Mouse (Mus musculus): Measurements from ENCODE around the gene Arsk. TPM values are rescaled to one million over a fixed set of nuclear protein-coding genes. Genes with fewer than 3 reads are reported as not detected.

The Arsk gene
- total RNA-seq, 2 experiments from 2014 or later: 13.4 to 14.7 TPM

DNA sequence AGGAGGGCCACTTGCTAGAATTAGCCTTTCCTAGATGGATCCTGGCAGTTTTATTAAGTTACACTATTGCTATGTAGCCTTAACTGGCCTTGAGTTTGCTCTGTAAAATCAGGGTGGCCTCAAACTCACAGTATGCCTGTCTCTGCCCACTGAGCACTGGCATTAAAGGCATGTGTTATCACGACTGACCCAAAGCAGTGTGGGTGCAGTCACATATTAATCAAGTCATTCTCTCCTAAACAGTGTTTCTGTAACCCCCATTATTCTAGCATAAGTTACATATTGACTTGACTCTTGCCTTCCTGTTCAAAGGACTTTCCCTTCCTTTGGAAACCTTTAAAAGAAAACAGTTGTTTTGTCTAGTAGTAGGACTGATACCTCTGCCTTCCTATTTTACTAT is 56.0 kb downstream of the Arsk start:
- no peak for ATAC-seq (replicated peaks; ENCODE audit: poor library complexity)

DNA sequence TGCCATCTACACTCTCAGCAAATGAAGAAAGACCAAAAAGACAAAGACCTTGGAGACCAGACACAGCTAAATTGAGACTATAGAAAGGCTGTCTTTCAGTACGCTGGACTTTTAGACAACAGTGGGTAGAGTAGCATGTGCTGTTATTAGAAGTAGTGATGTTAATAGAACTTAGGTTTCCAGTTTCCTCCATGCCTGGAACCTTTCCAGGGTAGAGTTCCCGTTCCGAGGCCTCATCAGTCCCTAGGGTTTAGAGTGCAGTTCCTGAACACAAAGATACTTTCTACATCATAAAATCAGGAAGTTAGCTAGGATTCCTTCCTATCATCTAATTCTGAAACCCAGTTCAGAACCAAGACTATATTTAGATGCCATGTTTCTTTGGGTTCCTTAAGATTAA is 73.9 kb downstream of the Arsk start:
- ATAC-seq (replicated peaks; ENCODE audit: poor library complexity): no peak

GRCm38 (mm10) chr13:76021782-76022181 is 76.7 kb downstream of the Arsk start:
- ATAC-seq (replicated peaks; ENCODE audit: poor library complexity): no peak

- 0 out of 2 replicates have a peak, but pooled peaks have one; percentile 0 for ATAC-seq (replicated peaks; ENCODE audit: poor library complexity)
Measured at GRCm38 (mm10) chr13:76018844-76019400, 79.5 kb downstream of the Arsk start.

GRCm38 (mm10) chr13:76017974-76018843 is 80.3 kb downstream of the Arsk start, which contains the start of gene Rfesd:
TSS of gene Rfesd (minus strand) at chr13:76018719.
- ATAC-seq (replicated peaks; ENCODE audit: poor library complexity): peak; percentile 89

GRCm38 (mm10) chr13:76017465-76017864 is 81.0 kb downstream of the Arsk start:
- ATAC-seq (replicated peaks; ENCODE audit: poor library complexity): peak; percentile 57

DNA sequence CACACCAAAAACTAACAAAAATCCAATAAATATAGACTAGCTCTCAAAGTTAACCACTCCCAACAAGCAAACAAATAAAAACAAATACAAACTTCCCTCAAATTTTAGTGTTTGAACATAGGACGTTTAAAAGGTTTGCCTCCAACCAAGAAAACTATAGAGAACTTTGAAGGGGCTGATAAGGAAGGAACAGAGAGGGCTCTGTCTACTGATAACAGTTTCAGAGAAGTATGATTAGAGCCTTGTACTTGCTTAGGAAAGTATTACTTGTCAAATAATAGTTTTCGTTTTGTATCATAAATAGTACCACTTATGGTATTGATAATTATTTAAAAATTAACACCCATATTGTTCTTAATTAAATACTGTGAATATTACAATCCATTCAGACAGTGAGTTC is 83.9 kb downstream of the Arsk start:
- ATAC-seq (replicated peaks; ENCODE audit: poor library complexity): no peak

Other genes with a start within 250 kb of the Arsk start
- gene Rhobtb3, start 154.7 kb downstream of the Arsk start, total RNA-seq (2015): 5.9 and 9.1 TPM in 2 replicates
- gene Rhobtb3, start 154.7 kb downstream of the Arsk start, total RNA-seq (2017): 6.6 and 9.1 TPM in 2 replicates
- gene Spata9, start 131.5 kb downstream of the Arsk start, total RNA-seq (2015): not detected in 2 replicates
- gene Spata9, start 131.5 kb downstream of the Arsk start, total RNA-seq (2017): not detected in 2 replicates
- 14.9 and 27.3 TPM in 2 replicates for gene Rfesd, start 79.9 kb downstream of the Arsk start, total RNA-seq (2015)
- gene Rfesd, start 79.9 kb downstream of the Arsk start, total RNA-seq (2017): 11.3 and 14.8 TPM in 2 replicates
- gene Gpr150, start 41.7 kb downstream of the Arsk start, total RNA-seq (2015): 0.52 and 0.90 TPM in 2 replicates
- 0.14 and 0.50 TPM in 2 replicates for gene Gpr150, start 41.7 kb downstream of the Arsk start, total RNA-seq (2017)
- 26.1 and 33.4 TPM in 2 replicates for gene Ttc37, start 74 bp upstream of the Arsk start, total RNA-seq (2015)
- gene Ttc37, start 74 bp upstream of the Arsk start, total RNA-seq (2017): 37.1 and 42.2 TPM in 2 replicates
- gene Fam81b, start 206.4 kb upstream of the Arsk start, total RNA-seq (2015): not detected in 2 replicates
- gene Fam81b, start 206.4 kb upstream of the Arsk start, total RNA-seq (2017): not detected in 2 replicates

Data from megakaryocyte progenitor cell, adult 5-6 weeks (primary cell).